37 mouse cellular contexts compared by ENCODE assay signal in the genomic region with DNA sequence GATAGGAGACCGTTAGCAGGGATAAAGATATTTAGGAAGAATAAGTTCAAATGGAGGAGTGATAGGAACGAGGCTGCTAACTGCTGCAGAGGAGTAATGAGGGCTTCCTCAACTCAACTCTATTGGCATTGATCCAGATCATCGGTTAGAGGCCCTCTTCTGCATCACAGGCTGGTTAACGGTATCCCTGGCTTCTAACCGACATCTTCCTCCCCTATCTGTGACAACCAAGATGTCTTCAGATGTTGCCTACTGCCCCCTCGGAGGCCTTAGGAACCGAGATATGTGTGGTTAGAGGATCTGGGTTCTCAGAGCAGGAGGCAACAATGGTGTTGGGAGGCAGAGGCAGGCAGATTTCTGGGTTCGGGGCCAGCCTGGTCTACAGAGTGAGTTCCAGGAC. TPM values are rescaled to one million over a fixed set of nuclear protein-coding genes. Genes with fewer than 3 reads are reported as not detected.
"Had no signal": no experiment of that assay in that cellular context is flagged by ENCODE, and none has a peak within 500 bp of the region (broad histone marks: within the 10 kb centered on the region; RNA-seq: fewer than 3 reads in every experiment).

No protein-coding gene starts in this region.

- H3K9me3 ChIP-seq: heart, embryonic 15.5 days; hindbrain, embryonic 13.5 days; hindbrain, embryonic 15.5 days; kidney, embryonic 15.5 days; limb, embryonic 10.5 days had no signal

- H3K36me3 ChIP-seq: heart, embryonic 15.5 days; hindbrain, embryonic 13.5 days; hindbrain, embryonic 15.5 days; kidney, embryonic 15.5 days; limb, embryonic 10.5 days; limb, embryonic 12.5 days had no signal

- H3K4me2 ChIP-seq: heart, embryonic 11.5 days; heart, embryonic 13.5 days; heart, embryonic 15.5 days; hindbrain, embryonic 13.5 days; hindbrain, embryonic 15.5 days; kidney, embryonic 15.5 days; limb, embryonic 12.5 days; liver, embryonic 11.5 days had no signal

- DNase-seq: gastrocnemius, postnatal 14 days; gastrocnemius, postnatal 36 days; heart, adult 11 months; heart, adult 2 months; heart, postnatal 14 days; heart, postnatal 36 days; kidney, adult 11 months; kidney, adult 2 months; kidney, adult 9 months; kidney, postnatal 10 days; kidney, postnatal 25 days; kidney, postnatal 4 days; liver had no signal

- H3K27me3 ChIP-seq: heart, embryonic 13.5 days; heart, embryonic 15.5 days; hindbrain, embryonic 13.5 days; hindbrain, embryonic 15.5 days; kidney, embryonic 15.5 days; limb, embryonic 12.5 days had no signal

- H3K27ac ChIP-seq: heart, adult 2 months; heart, embryonic 13.5 days; heart, embryonic 15.5 days; hindbrain, embryonic 13.5 days; hindbrain, embryonic 15.5 days; hindbrain, postnatal 0 days; kidney, embryonic 15.5 days; layer of hippocampus, adult 2 months; left cerebral cortex, adult 2 months; limb, embryonic 10.5 days; limb, embryonic 12.5 days had no signal

- H3K9ac ChIP-seq: heart, embryonic 13.5 days; heart, embryonic 15.5 days; hindbrain, embryonic 13.5 days; hindbrain, embryonic 15.5 days; kidney, embryonic 15.5 days; limb, embryonic 12.5 days had no signal

- H3K4me3 ChIP-seq: heart, adult 2 months; heart, embryonic 13.5 days; heart, embryonic 15.5 days; hindbrain, embryonic 13.5 days; hindbrain, embryonic 15.5 days; kidney, embryonic 15.5 days; layer of hippocampus, adult 2 months; left cerebral cortex, adult 2 months; limb, embryonic 10.5 days; limb, embryonic 12.5 days had no signal

- ATAC-seq: hindbrain, postnatal 0 days; intestine, embryonic 16.5 days had no signal

- H3K4me1 ChIP-seq: hindbrain, embryonic 13.5 days had no signal

RNA-seq across cellular contexts. Expression of gene Smad9, which starts 13.2 kb away (rescaled TPM):
- total RNA-seq: hematopoietic stem cell, adult 5-6 weeks had no signal

RNA-seq across cellular contexts. Expression of gene Gm21958, which starts 54.4 kb away (rescaled TPM):
- total RNA-seq: gastrocnemius, adult 18-20 months; gastrocnemius, adult 8-10 months; gastrocnemius, postnatal 14 days; gastrocnemius, postnatal 36 days; heart, adult 2 months; heart, postnatal 14 days; heart, postnatal 36 days; hematopoietic stem cell, adult 5-6 weeks; hindbrain, postnatal 0 days; layer of hippocampus, adult 2 months; layer of hippocampus, postnatal 10 days; layer of hippocampus, postnatal 25 days; left cerebral cortex, adult 2 months; left cerebral cortex, postnatal 14 days; left cerebral cortex, postnatal 36 days had no signal
- polyA plus RNA-seq: gonadal fat pad, adult 2 months; heart, adult 2 months; heart, postnatal 0 days; hindbrain, embryonic 11.5 days; hindbrain, postnatal 0 days; intestine, embryonic 16.5 days; kidney, adult 2 months; limb, embryonic 12.5 days; limb, embryonic 14.5 days; liver, embryonic 11.5 days had no signal
